Mouse (Mus musculus) frontal cortex, postnatal 14 days (tissue): ENCODE measurements around the gene Ubald1.

Experiments used
- DNase-seq, 2 experiments: peaks; one replicate each; pipeline ENCODE4 v3.0.0; 2022; ENCODE audit warnings: low spot score in 2 of 2

Ubald1 gene

DNA sequence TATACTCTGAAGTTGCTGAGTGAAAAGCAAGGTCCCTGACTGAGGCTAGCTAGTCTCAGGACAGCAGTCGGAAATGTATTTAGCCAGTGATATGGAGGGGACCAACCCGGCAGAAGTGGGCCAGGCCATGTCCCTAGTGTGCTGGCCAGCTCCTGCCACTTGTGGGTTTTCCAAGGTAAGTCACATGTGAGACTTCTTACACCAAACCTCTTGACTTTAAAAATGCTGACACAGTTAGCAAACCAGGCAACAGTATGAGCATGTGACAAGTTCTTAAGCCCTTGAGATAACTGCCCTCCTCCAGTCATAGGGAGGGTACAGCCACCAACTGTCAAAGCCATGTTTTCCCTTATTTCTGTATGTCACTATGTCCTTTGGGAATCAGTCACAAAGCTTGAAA is 8.2 kb downstream of the Ubald1 start:
- DNase-seq = no peak

DNA sequence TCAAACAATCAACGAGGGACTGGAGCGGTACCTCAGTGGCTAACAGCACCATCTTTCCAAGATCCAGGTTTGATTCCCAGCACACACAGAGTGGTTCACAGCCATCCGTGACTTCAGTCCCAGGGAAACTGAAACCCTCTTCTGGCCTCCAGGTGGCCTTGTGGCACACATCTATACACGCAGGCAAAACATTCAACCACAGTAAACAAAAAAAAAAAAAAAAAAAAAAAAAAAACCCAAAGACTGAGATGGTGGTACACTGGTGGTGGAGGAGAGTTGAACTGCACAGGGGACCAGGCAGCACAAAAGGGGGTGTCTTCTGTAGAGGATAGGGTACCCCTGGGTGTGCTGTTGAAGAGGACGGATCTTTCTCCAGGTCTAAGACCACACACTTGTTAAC is 9.6 kb downstream of the Ubald1 start:
- no peak for DNase-seq

DNA sequence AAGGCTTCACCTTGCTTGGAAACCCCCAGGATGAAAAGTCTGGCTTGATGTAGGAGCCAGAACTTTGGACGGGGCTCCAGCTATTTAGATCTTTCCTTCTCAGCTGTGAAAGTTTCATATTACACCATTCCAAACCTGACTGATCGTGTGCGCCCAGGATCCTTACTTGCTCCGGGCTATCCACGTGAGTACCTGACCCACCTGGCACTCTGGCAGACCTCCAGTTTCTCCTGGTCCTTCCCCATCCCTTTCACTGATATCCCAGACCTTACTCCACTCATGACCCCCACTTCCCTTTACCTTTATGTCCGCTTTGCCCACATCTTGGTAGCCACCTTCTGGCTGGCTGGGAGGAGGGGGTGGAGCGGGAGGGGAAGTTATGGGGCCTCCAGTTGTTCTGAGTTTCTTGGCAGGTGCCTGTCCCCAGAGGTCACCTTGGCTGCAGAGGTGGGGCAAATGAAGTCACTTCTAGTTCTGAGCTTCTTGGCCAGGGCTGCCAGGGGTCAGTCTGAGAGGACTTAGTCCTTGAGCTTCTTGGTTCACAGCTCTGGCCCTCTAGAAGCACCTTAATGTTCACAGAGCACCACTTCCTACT is 13.9 kb downstream of the Ubald1 start:
- DNase-seq = no peak

DNA sequence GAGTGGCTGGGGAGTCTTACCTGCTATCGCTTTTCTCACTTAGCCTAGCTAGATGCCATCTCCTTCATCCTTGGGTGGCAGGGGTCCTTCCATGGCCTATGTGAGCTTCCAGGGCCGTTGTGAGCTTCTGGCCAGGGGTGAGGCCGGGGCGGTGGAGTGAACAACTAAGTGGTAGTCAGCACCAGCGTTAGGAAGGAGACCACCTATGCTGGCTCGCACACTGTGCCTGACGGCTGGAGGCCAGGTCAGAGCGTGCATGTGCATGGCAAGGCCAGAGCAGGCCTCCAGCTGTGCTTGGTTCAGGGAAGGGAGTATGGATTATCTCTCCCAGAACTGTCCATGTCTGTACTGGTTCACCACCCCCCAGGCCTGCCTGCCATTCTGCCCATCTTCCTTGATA is 16.4 kb downstream of the Ubald1 start:
- no peak for DNase-seq

DNA sequence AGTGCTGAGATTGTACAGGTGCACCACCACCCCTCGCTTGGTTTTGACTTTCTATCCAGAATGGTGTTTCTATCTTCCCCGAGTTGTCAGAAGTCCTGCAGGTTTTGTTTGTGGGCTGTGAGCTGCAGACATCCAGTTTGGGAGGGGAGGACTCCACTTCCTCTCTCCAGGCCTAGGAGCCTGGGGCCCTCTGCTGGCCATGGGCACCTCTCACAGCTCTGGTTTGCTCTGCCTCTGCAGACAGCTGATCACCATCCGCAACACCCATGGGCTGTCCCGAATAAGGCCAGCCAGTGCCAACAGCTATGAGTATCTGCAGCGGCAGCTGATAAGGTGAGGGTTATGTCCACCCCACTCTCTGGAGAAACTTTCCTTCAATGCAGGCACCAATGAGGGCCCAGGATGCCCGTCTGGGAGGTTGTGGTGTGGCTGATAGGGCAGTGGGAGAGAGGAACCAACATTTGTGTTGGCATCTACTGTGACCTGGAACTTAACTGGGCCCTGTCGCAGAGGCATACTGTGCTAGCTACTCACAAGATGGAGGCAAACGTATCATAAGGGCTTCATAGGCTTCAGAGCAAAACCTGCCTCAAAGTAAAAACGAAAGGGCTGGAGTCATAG is 17.1 kb downstream of the Ubald1 start:
- peak in 1 of 2 experiments; percentile 56 for DNase-seq

DNA sequence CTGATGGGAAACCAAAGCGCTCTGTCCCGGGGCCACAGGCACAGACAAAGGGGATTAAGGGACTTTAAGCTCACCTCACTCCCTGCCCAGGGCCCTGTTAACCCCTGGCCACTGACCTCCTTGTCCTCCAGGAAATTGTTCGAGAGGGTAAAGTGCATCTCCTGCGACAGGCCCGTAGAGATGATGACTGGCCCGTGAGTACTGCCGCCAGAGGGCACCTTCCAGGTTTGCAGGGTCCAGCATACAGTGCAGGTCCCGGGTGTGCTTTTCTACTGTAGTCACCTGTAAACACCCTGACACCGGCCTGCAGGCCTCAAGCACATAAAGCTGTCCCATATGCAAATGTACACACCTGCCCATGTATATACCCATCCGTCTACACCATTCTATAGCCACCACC is 18.7 kb downstream of the Ubald1 start:
- DNase-seq = no peak

DNA sequence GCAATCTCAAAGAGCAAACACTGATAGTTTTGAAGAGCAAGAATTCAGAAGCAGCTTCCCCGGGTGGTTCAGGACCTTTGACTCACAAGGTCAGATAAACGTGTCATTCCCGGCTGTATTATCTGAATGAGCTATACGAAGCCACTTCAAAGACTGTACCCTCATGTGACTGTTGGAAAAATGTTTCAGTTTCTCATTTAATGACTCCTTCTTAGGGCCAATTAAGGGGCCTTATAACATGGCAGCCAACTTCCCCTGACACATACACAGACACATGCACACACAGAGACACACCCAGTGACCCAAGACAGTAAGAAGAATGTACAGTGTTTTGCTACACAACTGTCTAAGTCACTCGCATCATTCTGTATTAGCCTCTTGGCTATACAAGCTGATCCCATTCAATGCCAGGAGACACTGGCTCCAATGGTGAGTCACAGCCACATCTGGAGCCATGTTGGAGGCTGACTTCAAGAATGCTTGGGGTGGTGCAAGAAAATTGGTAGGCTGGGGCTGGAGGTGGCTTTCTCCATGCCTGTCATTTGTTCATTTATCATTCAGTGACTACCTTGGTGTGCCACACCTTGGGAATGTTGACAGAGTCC is 25.0 kb downstream of the Ubald1 start:
- no peak for DNase-seq

DNA sequence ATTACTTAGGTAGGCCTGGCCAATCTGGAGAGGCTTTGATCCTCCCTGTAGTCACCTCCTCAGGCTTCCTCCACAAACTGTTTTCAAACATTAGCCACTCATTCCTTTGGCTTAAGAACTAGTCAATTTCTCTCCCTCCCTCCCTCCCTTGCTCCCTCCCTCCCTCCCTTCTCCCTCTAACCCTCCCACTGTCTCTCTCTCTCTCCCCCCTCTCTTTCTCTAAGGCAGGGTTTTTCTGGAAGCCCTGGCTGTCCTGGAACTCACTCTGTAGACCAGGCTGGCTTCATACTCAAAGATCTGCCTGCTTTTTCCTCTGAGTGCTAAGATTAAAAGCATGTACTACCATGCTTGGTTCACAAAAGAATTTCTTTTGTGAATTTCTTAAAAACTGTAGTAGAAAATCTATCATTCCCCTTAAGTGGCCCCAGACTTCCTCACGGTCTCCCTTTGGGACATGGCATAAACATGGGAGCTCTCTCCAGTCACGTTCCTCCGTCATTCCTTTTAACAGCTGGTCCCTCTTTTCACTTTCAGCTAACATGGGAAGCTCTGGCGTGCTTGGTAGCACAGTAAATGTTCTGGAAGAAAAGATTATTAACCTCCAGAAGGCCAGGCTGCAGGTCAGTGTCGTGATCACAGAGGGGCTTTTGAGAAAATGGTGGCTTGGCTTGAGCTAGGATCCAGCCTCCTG is 29.0 kb downstream of the Ubald1 start:
- no peak for DNase-seq

DNA sequence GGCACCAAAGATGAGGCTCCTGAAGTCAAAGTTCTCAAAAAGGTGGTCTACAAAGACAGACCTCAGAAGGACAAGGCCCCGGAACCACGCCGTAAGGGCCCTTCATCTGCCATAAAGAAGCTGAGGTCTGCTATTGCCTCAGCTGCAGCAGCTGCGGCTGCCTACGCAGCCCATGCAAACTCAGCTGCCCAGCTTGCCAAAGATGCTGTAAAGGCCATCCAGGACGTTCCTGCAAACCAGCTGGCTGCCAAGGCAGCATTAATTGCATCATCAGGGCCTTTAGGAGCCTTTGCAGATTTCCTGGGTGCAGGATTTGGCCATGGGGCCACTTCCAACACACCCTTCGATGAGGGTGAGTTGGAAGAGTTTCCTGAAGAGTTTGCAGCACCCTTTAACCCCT is 29.8 kb downstream of the Ubald1 start:
- no peak for DNase-seq

DNA sequence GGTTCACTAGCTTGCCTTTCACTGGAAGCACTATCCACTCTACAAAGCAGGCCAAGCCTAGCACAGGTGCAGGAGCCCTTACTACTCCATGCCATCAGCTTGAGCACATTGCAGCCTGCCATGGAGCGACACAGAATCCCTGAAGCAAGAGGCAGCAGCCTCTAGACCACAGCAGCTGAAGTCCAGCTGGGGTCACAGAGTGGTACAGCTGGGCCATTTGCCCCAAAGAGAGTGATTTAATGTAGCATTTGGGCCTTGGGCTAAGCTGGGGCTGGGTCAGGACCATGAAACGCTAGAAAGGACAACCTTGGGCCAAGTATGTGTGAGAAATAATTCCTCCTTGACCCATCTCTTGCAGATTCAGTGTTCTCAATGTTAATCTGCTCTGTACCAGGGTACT is 32.0 kb downstream of the Ubald1 start:
- no peak for DNase-seq

DNA sequence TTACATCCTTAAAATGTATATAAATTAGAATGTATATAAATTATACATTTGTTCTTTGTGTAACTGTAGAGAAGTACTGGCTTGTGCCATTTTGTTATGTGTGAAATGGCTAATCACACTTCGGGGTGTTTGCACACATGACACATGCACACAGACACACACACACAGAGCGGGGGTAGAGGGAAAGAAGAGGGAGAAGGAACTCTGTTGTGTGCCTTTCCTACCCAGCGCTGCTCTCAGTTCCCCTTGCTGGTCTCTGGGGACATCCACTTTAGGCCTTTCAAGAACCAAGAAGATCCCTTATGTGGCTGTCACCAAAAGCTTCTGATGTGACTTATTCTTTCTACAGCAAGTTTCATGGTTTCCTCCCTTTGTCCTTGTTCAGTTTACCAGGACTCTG is 33.1 kb downstream of the Ubald1 start:
- DNase-seq = no peak

DNA sequence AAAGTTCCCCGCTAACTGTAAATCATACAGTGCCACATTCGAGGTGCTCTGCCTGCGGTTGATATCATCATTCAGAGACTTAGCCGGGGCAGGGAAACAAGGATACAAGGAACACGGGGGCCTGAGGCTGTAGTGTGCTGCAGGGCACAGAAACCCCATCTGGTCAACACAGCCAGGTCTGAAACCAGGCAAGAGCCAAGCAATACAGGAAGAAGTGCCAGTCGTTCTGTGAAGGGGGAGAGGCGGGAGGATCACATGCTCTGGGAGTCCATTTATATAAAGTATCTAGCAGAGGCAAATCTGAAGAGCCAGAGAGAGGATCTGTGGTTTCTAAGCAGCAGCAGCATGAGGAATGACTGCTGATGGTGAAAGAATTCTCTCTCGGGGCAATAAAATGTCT is 39.9 kb downstream of the Ubald1 start:
- DNase-seq = no peak

DNA sequence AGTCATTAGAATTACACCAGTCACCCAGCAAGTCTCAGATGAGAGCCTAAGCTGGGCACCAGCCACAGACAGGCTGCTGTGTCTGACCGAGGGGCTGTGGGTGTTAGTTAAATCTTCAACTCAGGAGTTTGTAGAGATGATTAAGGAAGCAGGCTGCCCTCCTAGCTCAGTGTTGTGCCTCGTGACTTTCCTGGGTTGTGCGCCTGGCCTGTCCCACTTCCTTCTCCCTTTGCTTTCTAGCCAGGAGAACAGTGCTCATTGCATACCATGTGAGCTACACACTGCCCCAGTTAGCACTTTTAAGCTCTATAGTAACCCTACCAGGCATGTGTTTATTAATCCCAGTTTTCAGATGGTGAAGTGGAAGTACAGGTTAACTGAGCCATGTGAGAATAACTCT is 40.6 kb downstream of the Ubald1 start:
- DNase-seq = no peak

DNA sequence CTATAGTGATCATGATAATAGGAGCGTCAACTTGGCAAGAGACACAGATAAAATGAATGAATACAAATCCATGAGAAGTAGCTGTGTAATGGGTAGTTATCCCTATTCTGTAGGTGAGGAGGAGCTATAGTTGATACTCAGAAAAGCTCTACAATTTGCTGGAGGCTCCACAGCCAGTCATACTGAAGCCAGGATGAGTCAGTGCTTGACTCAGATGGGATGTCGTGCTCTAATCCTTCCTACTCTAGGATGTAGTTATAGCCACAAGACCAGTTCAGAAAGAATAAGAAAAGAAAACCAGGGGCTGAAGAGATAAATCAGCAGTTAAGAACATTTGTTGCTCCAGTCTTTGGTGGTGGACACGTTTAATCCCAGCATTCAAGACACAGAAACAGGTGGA is 42.5 kb downstream of the Ubald1 start:
- no peak for DNase-seq

DNA sequence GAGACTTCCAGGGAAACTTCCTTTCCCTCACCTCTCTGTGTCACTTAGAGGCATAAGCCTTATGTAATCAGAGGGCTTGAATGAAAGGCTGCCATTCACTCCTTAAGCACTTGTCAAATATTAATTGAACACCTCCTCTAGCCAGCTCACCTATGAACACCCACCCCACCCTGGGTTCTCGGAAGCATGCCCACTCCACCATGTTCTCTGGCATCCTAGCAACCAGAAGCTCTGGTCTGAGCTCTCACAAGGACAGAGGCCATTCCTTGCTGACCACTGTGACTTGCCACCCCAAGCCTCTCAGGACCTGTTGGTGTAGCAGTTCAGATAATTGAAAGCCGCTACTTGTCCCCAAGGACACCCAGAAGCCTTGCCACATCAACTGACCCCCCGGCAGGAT is 44.9 kb downstream of the Ubald1 start, which contains the start of gene 4930562C15Rik:
4930562C15Rik (plus strand) TSS at position 226 of the 400 bp plus-strand sequence.
- DNase-seq = no peak

DNA sequence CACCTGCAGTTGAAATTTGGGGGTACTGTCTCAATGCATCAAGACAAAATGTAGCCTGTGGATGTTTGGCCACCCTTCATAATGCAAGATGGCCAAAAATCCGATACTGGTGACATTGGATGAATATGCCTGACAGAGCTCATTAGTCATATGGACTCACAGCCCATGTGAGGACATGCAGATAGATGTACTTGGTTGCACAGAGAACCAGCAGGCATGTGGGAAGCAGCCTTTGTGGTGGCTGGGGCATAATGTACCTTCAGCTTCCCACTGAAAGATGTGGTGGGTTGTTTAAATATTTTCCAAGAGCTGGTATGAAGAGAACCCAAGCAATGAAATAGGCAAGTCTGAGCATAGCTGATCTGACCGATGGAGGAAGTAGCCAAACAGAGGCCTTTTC is 46.3 kb downstream of the Ubald1 start:
- no peak for DNase-seq

DNA sequence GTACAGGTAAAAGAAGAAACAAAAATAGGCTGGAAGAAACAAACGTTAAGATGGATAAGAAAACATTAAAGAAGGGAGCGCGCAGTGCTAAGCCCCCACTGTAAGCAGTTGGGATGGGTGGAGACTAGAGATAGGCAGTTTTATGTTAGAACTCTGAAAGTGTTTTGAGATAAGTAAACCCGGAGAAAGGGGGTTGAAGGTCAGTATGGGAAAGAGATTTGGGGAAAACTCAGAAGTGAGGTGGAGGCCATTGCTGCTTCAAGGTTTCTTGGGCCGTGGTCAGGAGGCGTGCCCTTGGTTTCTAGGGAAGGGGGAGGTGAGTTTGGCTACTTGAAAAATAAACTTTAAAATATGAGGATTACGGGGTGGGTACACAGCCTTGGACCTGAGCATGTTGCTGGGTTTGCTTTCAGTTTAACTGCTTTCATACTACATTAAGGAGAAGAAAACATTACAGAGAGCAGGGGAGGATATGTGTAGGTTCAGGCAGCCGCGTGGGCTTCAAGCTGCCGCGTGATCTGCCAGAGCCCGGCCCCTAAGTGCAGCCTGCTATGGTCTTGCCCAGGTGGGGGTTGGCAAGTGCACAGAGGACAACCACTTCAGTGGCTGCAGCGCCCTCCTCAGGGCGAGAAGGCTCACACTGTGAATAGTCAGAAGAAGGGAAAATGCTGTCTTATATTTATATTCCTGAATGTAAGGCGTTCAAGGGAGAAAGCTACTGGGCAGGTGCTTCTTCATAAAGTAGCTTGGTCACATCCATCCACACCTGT is 48.3 kb downstream of the Ubald1 start:
- DNase-seq = peak in 1 of 2 experiments; percentile 21

DNA sequence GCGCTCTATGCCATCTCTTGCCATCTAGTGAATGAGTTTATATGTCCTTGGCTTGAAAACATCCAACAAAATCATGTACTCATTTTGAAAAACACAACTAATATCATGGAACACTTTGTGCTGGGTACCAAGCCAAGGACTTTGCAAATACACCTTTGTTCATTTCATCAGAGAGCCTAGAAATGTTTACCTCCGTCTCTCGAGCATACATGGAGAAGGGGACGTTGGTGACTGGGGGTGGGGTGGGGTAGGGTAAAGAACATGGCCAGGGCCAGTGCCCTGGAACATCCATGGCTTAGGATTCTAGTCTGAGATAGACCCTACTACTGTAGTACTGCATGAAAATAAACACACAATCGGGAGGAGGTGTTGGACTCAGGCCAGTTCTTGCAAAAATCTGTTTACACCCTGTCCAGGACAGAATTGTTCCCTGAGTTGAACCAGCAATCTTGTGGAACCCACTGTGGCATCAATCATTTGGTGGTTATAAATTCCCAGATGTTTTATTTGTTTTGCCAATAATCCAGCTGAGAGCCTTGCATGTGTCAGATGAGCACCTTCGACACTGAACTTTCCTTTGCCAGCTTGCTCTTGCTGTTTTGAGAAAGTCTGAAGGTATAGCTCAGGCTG is 50.7 kb downstream of the Ubald1 start:
- DNase-seq = no peak

DNA sequence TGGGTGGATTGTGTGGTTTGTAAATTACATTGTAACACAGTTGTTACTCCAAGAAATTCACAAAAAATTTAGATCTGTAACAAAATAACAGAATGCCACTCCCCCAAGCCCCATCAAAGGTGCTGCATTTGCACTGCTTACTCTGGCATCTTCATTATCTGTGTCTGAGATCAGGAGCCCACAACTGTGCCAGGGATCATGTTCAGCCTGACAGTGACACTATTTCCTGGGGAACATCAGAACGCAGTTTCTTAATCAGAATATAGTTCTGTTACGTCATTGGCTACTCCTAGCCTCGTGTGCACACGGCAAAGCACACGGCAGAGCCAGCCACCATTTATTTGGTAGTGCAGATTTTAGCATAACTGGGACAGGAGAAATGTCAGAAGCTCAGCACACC is 52.5 kb downstream of the Ubald1 start:
- no peak for DNase-seq
